Mouse (Mus musculus) heart, adult 2 months (tissue): ENCODE measurements at regions not wholly inside any gene's neighbourhood (a gene's known extent, or its start where the extent isn't known, plus 50 kb on each side); places are given as distances from the start of the nearest gene placed in this dataset.
A peak's percentile ranks its signal among the peaks of the same experiment; 100 is the strongest.

ENCODE experiments used
- DNase-seq, 2 experiments: peaks; one replicate each; pipeline ENCODE4 v3.0.0; 2021
- H3K27ac ChIP-seq: fragments of 200-600 bp; 2 replicates; pipeline ENCODE4 v1.8.1; 2022
- H3K27me3 ChIP-seq: fragments of 200-500 bp; 2 replicates; pipeline ENCODE4 v1.6.1; 2012; ENCODE audit warnings: mild to moderate bottlenecking, low read length, inconsistent platforms, mixed read lengths; ENCODE audit not compliant: control insufficient read depth, insufficient read depth
- H3K36me3 ChIP-seq: fragments of 200-500 bp; 2 replicates; pipeline ENCODE4 v1.6.1; 2012; ENCODE audit warnings: low read length, inconsistent platforms; ENCODE audit not compliant: control insufficient read depth, insufficient read depth
- H3K4me1 ChIP-seq: fragments of 200-500 bp; 2 replicates; pipeline ENCODE4 v1.6.1; 2011; ENCODE audit warnings: low read length; ENCODE audit not compliant: control insufficient read depth, insufficient read depth
- H3K4me3 ChIP-seq: fragments of 200-600 bp; 2 replicates; pipeline ENCODE4 v1.8.1; 2022
- H3K79me2 ChIP-seq: fragments of 200-500 bp; replicated peaks from 2 replicates; pipeline ENCODE4 v1.6.1; 2012; ENCODE audit warnings: mild to moderate bottlenecking, inconsistent platforms, low read length, moderate library complexity, mixed read lengths; ENCODE audit not compliant: control insufficient read depth, insufficient read depth
- H3K9ac ChIP-seq: fragments of 200-500 bp; 2 replicates; pipeline ENCODE4 v1.6.1; 2012; ENCODE audit warnings: low read depth, mild to moderate bottlenecking, control low read depth, inconsistent platforms, low read length, mixed read lengths
- CTCF ChIP-seq: fragments of 200-600 bp; IDR thresholded peaks from 2 replicates; pipeline ENCODE4 v1.8.1; 2022; ENCODE audit warnings: antibody characterized with exemption, mild to moderate bottlenecking, moderate library complexity
- EP300 ChIP-seq: fragments of 200-500 bp; IDR thresholded peaks from 2 replicates; pipeline ENCODE4 v1.6.1; 2011; ENCODE audit warnings: low read depth, low read length, control low read depth; ENCODE audit not compliant: insufficient read depth
- POLR2A ChIP-seq: fragments of 200-500 bp; IDR thresholded peaks from 2 replicates; pipeline ENCODE4 v1.6.1; 2011; ENCODE audit warnings: mild to moderate bottlenecking, low read depth, low read length, control low read depth; ENCODE audit not compliant: insufficient read depth
- WGBS: fragments of 180-500 bp; shearing (Covaris S2); methylation state at CpG from one replicate; pipeline ENCODE4 v1.1.7; 2018; 5-methylcytosine and 5-hydroxymethylcytosine counted together
- intact Hi-C: fragments of 180-260 bp; cut with DNase I; formaldehyde crosslinking; loops from one replicate; pipeline ENCODE4 v1.15.1; 2025

GRCm38 (mm10) chr9:50024820-50025219 lies 226.1 kb upstream of the Ncam1 start:
- intact Hi-C loops = no loop called here
- 77% methylated on average over 6 of the region's 6 CpGs for WGBS

GRCm38 (mm10) chr9:50013602-50014001 lies 214.9 kb upstream of the Ncam1 start:
- H3K4me3 ChIP-seq = no peak overlapping the region
- intact Hi-C loops = no loop called here
- H3K79me2 ChIP-seq = no peaks in the 10 kb centered on the region
- no peak overlapping the region for H3K9ac ChIP-seq
- TF ChIP-seq POLR2A = no peak
- no peak overlapping the region for H3K27ac ChIP-seq
- DNase-seq = no peak
- WGBS = 52% methylated on average over 4 of the region's 4 CpGs
- H3K36me3 ChIP-seq = no peaks in the 10 kb centered on the region
- no peaks in the 10 kb centered on the region for H3K27me3 ChIP-seq
- no peaks in the 10 kb centered on the region for H3K4me1 ChIP-seq

More at GRCm38 (mm10) chr9:50024820-50025219, 226.1 kb upstream of the Ncam1 start:
- TF ChIP-seq EP300 = no peak
- no peaks in the 10 kb centered on the region for H3K79me2 ChIP-seq
- no peak overlapping the region for H3K27ac ChIP-seq
- H3K36me3 ChIP-seq = no peaks in the 10 kb centered on the region
- no peak overlapping the region for H3K9ac ChIP-seq
- H3K27me3 ChIP-seq = no peaks in the 10 kb centered on the region
- no peak overlapping the region for H3K4me3 ChIP-seq
- no peaks in the 10 kb centered on the region for H3K4me1 ChIP-seq
- DNase-seq = no peak

- Histone ChIP-seq H3K9ac (no peak overlapping the region), H3K4me1 (0 out of 2 replicates have a peak, but pooled peaks cover 1% of the 10 kb centered on the region), H3K79me2 (no peaks in the 10 kb centered on the region), H3K4me3 (no peak overlapping the region), H3K27ac (no peak overlapping the region), H3K36me3 (no peaks in the 10 kb centered on the region), H3K27me3 (no peaks in the 10 kb centered on the region)
- peak in 1 of 2 experiments; percentile 5 for DNase-seq
- no peak for TF ChIP-seq CTCF
- TF ChIP-seq POLR2A = no peak
- no peak for TF ChIP-seq EP300
- WGBS = 47% methylated on average over 8 of the region's 8 CpGs
- intact Hi-C loops = no loop called here
Measured at GRCm38 (mm10) chr9:50005757-50006576, 207.2 kb upstream of the Ncam1 start.

- DNase-seq = no peak
- H3K4me1 ChIP-seq = peaks cover 5% of the 10 kb centered on the region; the same call in 1 of the 2 replicates
- intact Hi-C loops = no loop called here
- no peaks in the 10 kb centered on the region for H3K36me3 ChIP-seq
- no peaks in the 10 kb centered on the region for H3K79me2 ChIP-seq
- no peaks in the 10 kb centered on the region for H3K27me3 ChIP-seq
- no peak overlapping the region for H3K27ac ChIP-seq
- no peak overlapping the region for H3K4me3 ChIP-seq
- no peak overlapping the region for H3K9ac ChIP-seq
- no peak for TF ChIP-seq EP300
- WGBS = 69% methylated on average over 6 of the region's 6 CpGs
Measured at GRCm38 (mm10) chr9:50002695-50003094, 204.0 kb upstream of the Ncam1 start.

- 51% methylated on average over 13 of the region's 13 CpGs for WGBS
- Histone ChIP-seq H3K27ac (no peak overlapping the region), H3K9ac (no peak overlapping the region), H3K36me3 (no peaks in the 10 kb centered on the region), H3K4me1 (peaks cover 4% of the 10 kb centered on the region; the same call in 1 of the 2 replicates), H3K4me3 (no peak overlapping the region), H3K79me2 (no peaks in the 10 kb centered on the region), H3K27me3 (no peaks in the 10 kb centered on the region)
- intact Hi-C loops = no loop called here
- DNase-seq = peak in 1 of 2 experiments; percentile 13
- TF ChIP-seq EP300 (no peak), POLR2A (no peak), CTCF (no peak)
Measured at GRCm38 (mm10) chr9:50000497-50001404, 202.0 kb upstream of the Ncam1 start.

- DNase-seq = no peak
- Histone ChIP-seq H3K27me3 (no peaks in the 10 kb centered on the region), H3K4me3 (no peak overlapping the region), H3K27ac (no peak overlapping the region), H3K79me2 (no peaks in the 10 kb centered on the region), H3K4me1 (peaks cover 4% of the 10 kb centered on the region; the same call in 1 of the 2 replicates), H3K36me3 (no peaks in the 10 kb centered on the region), H3K9ac (no peak overlapping the region)
- WGBS = 22% methylated on average over 1 of the region's 1 CpGs
- no peak for TF ChIP-seq CTCF
- TF ChIP-seq EP300 = no peak
- no peak for TF ChIP-seq POLR2A
- intact Hi-C loops = no loop called here
Measured at GRCm38 (mm10) chr9:49999970-50000369, 201.2 kb upstream of the Ncam1 start.
